Mouse (Mus musculus) A20 (cell line): ENCODE data around the gene Zfp13.
A peak's percentile ranks its signal among the peaks of the same experiment; 100 is the strongest.
"Not testable (repeated sequence)": the region's sequence is repeated elsewhere in the genome, so short reads cannot be mapped to it uniquely, and the experiment has no call there.

Experiments
- DNase-seq: peaks from one replicate; pipeline ENCODE4 v3.0.0-alpha.2; 2011; ENCODE audit warnings: low read depth, low spot score

Zfp13 gene

DNA sequence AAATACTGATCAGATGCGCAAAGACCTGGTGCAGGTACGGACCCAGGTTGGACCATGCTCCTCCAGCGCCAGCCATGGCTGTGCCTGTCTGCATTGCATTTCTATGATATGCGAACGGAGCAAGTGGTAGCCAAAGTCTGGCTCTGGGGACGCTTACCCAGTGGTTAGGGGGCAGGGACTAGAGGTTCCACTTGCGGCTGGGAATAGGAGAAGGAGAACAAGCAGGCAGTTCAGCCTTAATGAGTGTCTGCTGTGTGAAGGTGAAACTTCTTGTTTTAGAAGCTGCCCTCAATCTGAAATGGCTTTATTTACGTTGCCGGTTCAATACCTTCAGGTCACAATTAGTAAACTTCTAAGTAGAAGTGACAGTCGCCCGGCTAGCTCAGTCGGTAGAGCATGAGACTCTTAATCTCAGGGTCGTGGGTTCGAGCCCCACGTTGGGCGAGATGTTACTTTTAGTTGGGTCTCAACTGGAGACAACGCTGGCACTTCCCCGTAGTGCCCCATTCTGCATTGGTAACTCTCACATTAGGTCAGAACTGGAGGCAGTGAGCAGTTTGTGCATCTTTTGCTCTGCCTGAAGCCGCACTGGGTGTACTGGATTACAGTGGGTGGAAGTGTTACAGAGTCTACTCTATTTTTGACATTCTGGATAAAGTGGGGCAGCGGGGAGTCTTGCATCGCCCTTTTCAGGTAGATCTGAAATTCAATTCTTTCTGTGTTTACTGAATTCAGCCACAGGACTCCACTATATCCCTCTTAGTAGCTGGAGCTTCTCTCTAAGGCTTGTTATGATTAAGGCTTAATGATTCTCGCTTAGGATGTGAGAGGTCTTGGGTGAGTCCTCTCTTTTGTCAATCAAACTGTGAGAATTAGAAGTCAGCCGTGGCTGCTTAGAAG lies 65.4 kb downstream of the Zfp13 start:
- peak; percentile 67 for DNase-seq

DNA sequence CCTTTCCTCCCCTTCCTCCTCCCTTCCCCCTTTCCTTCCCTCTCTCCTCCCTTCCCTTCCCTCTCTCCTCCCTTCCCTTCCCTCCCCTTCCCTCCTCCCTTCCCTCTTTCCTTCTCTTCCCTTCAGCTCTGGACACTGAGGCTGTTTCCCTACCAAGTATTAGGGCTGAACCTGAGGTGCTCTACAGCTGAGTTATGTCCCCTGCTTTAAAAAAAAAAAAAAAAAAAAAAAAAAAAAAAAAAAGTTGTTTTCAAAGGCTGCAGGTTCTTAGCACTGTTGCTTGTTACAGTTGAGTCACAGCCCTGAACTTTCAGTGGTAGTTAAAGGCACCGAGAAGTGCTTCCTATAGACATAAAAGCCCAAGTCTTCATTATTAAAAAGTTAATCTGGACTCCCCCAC lies 67.9 kb downstream of the Zfp13 start:
- not testable (repeated sequence) for DNase-seq
